Mouse (Mus musculus): ENCODE measurements around the gene Slc9a5.

Gene Slc9a5

DNA sequence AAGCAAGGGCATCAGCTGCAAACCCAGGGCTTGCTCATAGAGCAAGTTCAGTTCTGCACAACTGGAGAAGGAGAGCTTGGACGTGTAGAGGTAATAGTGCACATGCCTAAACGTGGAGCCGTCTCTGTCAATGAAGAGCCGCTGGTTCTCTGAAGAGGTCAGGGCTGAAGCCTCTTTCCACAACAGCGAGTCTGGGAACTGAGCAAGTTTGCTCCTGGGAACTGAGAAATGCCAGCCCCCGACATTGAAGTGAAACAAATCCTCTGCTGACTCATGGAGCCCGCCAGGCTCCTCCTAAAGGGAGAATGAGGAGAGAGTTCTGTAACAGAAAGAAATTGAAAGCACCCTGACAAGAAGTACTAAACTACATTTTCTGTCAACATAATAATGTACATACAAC lies 59.7 kb downstream of the Slc9a5 start:
- no peak for DNase-seq (ENCODE audit: low read depth)

DNA sequence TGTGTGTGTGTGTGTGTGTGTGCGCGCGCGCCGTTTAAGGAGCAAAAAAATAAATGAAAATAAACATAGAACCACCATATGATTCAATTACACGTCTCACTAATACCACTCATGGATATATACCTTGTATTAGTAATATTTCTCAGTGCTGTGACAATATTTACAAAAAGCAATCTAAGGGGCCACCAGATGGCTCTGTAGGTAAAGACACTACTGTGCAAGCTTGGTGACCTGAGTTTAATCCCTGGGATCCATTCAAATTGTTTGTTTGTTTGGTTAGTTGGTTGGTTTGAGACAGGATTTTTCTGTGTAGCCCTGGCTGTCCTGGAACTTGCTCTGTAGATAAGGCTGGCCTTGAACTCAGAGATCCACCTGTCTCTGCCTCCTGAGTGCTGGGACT lies 61.3 kb downstream of the Slc9a5 start:
- no peak for DNase-seq (ENCODE audit: low read depth)

DNA sequence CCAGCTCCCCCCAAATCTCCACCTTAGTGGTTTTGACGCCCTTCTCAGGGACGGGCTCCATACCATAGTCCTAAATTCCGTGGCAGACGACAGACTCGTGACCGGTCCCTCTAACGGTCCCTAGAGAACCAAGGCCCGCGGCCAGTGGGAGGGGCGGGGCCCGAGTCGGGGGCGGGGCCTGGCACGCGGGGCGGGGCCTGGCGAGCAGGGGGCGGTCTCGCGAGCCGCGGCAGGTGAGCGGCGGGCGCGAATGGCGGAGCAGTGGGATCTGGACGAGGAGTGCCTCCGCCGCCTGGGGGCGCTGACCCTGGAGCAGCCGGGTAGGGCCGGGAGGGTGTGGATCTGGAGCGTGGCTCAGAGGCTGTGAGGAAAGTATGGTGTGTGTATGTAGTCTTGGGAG lies 64.7 kb downstream of the Slc9a5 start, which contains the start of the genes Kctd19 and Lrrc36:
Gene Kctd19 (minus strand): TSS at position 112 of the 400 bp plus-strand sequence.
Gene Lrrc36 (plus strand): TSS at position 181 of the 400 bp plus-strand sequence.
- peak; percentile 34 for DNase-seq (ENCODE audit: low read depth)

DNA sequence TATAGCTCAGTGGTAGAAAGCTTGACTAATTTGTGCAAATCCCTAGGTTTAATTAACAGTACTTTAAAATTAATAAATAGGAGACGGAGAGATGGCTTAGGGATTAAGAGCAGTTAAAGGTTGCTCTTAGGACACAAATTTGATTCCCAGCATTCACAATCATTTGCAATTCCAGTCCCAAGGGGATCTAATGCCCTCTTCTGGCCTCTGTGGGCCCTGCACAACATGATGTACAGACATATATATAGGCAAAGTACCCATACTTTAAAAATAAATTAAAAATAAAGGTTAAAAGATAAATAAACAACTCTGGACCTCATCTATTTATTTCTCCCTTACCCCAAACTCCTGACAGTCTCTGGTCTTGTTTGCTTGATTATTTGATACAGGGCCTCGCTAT lies 70.3 kb downstream of the Slc9a5 start:
- no peak for DNase-seq (ENCODE audit: low read depth)
